Mouse (Mus musculus) heart, embryonic 10.5 days (tissue): ENCODE measurements around the gene Fbxl17. TPM values are rescaled to one million over a fixed set of nuclear protein-coding genes. Genes with fewer than 3 reads are reported as not detected.
A peak's percentile ranks its signal among the peaks of the same experiment; 100 is the strongest.

ENCODE experiments used
- DNase-seq: peaks from one replicate; pipeline ENCODE4 v3.0.0-alpha.2; 2017; ENCODE audit warnings: low spot score
- H3K27ac ChIP-seq: fragments of 300-500 bp; sonication (generic); 2 replicates; pipeline ENCODE4 v1.5.1; 2016; ENCODE audit warnings: mild to moderate bottlenecking
- H3K27me3 ChIP-seq: fragments of 300-500 bp; sonication (generic); 2 replicates; pipeline ENCODE4 v1.6.1; 2016; ENCODE audit warnings: mild to moderate bottlenecking; ENCODE audit not compliant: poor library complexity, insufficient read depth, severe bottlenecking
- H3K36me3 ChIP-seq: fragments of 300-500 bp; sonication (generic); 2 replicates; pipeline ENCODE4 v1.6.1; 2016; ENCODE audit warnings: mild to moderate bottlenecking, moderate library complexity
- H3K4me1 ChIP-seq: fragments of 300-500 bp; sonication (generic); 2 replicates; pipeline ENCODE4 v1.6.1; 2016; ENCODE audit warnings: mild to moderate bottlenecking
- H3K4me3 ChIP-seq: fragments of 300-500 bp; sonication (generic); 2 replicates; pipeline ENCODE4 v1.5.1; 2016; ENCODE audit warnings: mild to moderate bottlenecking, moderate library complexity
- H3K9me3 ChIP-seq: fragments of 300-500 bp; sonication (generic); 2 replicates; pipeline ENCODE4 v1.6.1; 2016; ENCODE audit warnings: mild to moderate bottlenecking, moderate library complexity
- WGBS: fragments of 180-500 bp; shearing (Covaris S2); methylation state at CpG from one replicate; pipeline ENCODE4 v1.1.7; 2016; 5-methylcytosine and 5-hydroxymethylcytosine counted together
- polyA plus RNA-seq: library from polyadenylated mRNA; unstranded; fragments of >200 nt; fragmentation: Nextera tagmentation; extraction: Ambion mirVana; gene quantifications from 2 replicates; pipeline ENCODE4 v1.2.1, GENCODE M21; 2016

The Fbxl17 gene
- polyA plus RNA-seq, 1 experiment from 2014 or later, result 4.2 TPM

GRCm38 (mm10) chr17:63146514-63146913 lies 353.3 kb downstream of the Fbxl17 start:
- Histone ChIP-seq H3K36me3 (no peaks in the 10 kb centered on the region), H3K4me1 (peaks cover 16% of the 10 kb centered on the region), H3K9me3 (no peaks in the 10 kb centered on the region), H3K4me3 (no peak overlapping the region), H3K27me3 (no peaks in the 10 kb centered on the region; the same call in 1 of the 2 replicates), H3K27ac (no peak overlapping the region)
- WGBS, result 23% methylated on average over 2 of the region's 2 CpGs
- DNase-seq, result no peak

- Histone ChIP-seq H3K36me3 (no peaks in the 10 kb centered on the region), H3K4me1 (peaks cover 16% of the 10 kb centered on the region), H3K9me3 (no peaks in the 10 kb centered on the region), H3K4me3 (no peak overlapping the region), H3K27ac (no peak overlapping the region), H3K27me3 (no peaks in the 10 kb centered on the region; the same call in 1 of the 2 replicates)
- DNase-seq, result no peak
- 26% methylated on average over 12 of the region's 12 CpGs for WGBS
Observed at GRCm38 (mm10) chr17:63145751-63146491, 353.9 kb downstream of the Fbxl17 start.

- no peaks in the 10 kb centered on the region for H3K9me3 ChIP-seq
- no peaks in the 10 kb centered on the region; the same call in 1 of the 2 replicates for H3K27me3 ChIP-seq
- H3K27ac ChIP-seq, result no peak overlapping the region
- DNase-seq, result no peak
- H3K4me3 ChIP-seq, result no peak overlapping the region
- no peaks in the 10 kb centered on the region for H3K36me3 ChIP-seq
- WGBS, result 54% methylated on average over 5 of the region's 5 CpGs
- H3K4me1 ChIP-seq, result peaks cover 16% of the 10 kb centered on the region
Observed at GRCm38 (mm10) chr17:63145311-63145741, 354.5 kb downstream of the Fbxl17 start.

GRCm38 (mm10) chr17:63143825-63144224 lies 356.0 kb downstream of the Fbxl17 start:
- DNase-seq, result no peak

DNA sequence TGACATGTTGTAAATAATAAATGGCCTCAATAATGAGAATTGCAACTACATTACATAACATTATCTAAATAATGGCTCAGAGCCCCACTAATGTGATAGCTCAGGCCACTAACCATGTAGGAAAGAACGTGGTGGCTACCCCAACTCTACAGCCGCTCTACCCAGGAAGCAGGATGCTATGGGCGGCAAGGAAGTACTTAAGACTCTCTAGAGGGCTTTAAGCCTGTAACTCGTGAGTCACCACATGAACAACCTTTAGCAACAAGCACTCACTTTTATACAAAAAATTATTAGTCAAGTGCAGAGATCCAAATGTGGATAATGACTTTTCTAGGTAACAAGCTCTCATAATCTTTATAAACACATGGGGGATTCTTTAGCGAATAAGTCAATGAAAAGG lies 365.0 kb downstream of the Fbxl17 start:
- Histone ChIP-seq H3K27me3 (no peaks in the 10 kb centered on the region), H3K4me1 (no peaks in the 10 kb centered on the region), H3K4me3 (no peak overlapping the region), H3K27ac (no peak overlapping the region), H3K9me3 (0 out of 2 replicates have a peak, but pooled peaks cover 3% of the 10 kb centered on the region), H3K36me3 (peaks cover 4% of the 10 kb centered on the region)
- no peak for DNase-seq
- WGBS, result 87% methylated on average over 5 of the region's 5 CpGs

More at GRCm38 (mm10) chr17:63143825-63144224, 356.0 kb downstream of the Fbxl17 start:
- Histone ChIP-seq H3K4me3 (no peak overlapping the region), H3K4me1 (peaks cover 16% of the 10 kb centered on the region), H3K36me3 (no peaks in the 10 kb centered on the region), H3K27me3 (no peaks in the 10 kb centered on the region; the same call in 1 of the 2 replicates), H3K9me3 (no peaks in the 10 kb centered on the region), H3K27ac (no peak overlapping the region)
- 78% methylated on average over 7 of the region's 7 CpGs for WGBS

GRCm38 (mm10) chr17:63122427-63122826 lies 377.4 kb downstream of the Fbxl17 start:
- Histone ChIP-seq H3K4me3 (no peak overlapping the region), H3K27me3 (no peaks in the 10 kb centered on the region), H3K4me1 (peaks cover 8% of the 10 kb centered on the region; the same call in 1 of the 2 replicates), H3K9me3 (no peaks in the 10 kb centered on the region), H3K27ac (no peak overlapping the region), H3K36me3 (no peaks in the 10 kb centered on the region)
- WGBS, result 80% methylated on average over 2 of the region's 2 CpGs
- no peak for DNase-seq

DNA sequence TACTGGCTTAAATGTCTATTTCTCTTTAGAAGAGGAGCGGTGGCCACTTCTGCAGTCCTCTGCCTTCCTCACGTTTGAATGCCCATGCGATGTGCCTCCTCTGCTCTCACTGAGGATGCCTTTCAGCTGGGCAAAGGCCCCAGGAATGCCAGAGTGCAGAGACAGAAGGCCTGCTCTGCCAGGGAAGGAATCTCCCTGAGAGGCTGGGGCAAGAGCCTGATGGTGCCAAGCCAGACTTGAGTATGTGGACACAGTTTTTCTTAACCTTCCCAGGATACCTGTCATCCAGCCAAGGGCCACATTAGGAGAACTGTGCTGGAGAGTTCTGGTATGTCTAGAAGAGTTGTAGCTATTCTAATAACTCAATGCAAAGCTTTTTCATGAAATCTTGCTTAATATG lies 380.1 kb downstream of the Fbxl17 start:
- Histone ChIP-seq H3K36me3 (no peaks in the 10 kb centered on the region), H3K4me3 (no peak overlapping the region), H3K27ac (no peak overlapping the region), H3K27me3 (no peaks in the 10 kb centered on the region), H3K4me1 (peaks cover 13% of the 10 kb centered on the region; the same call in 1 of the 2 replicates), H3K9me3 (no peaks in the 10 kb centered on the region)
- peak; percentile 64 for DNase-seq
- 87% methylated on average over 3 of the region's 3 CpGs for WGBS

GRCm38 (mm10) chr17:63119077-63119476 lies 380.7 kb downstream of the Fbxl17 start:
- H3K27me3 ChIP-seq, result no peaks in the 10 kb centered on the region
- H3K4me3 ChIP-seq, result no peak overlapping the region
- WGBS, result 65% methylated on average over 7 of the region's 7 CpGs
- H3K9me3 ChIP-seq, result no peaks in the 10 kb centered on the region
- peaks cover 13% of the 10 kb centered on the region; the same call in 1 of the 2 replicates for H3K4me1 ChIP-seq
- no peak overlapping the region for H3K27ac ChIP-seq
- no peaks in the 10 kb centered on the region for H3K36me3 ChIP-seq
- peak; percentile 6 for DNase-seq

- H3K27ac ChIP-seq, result no peak overlapping the region
- 68% methylated on average over 5 of the region's 5 CpGs for WGBS
- peak; percentile 59 for DNase-seq
Observed at GRCm38 (mm10) chr17:63117130-63117529, 382.7 kb downstream of the Fbxl17 start.

DNA sequence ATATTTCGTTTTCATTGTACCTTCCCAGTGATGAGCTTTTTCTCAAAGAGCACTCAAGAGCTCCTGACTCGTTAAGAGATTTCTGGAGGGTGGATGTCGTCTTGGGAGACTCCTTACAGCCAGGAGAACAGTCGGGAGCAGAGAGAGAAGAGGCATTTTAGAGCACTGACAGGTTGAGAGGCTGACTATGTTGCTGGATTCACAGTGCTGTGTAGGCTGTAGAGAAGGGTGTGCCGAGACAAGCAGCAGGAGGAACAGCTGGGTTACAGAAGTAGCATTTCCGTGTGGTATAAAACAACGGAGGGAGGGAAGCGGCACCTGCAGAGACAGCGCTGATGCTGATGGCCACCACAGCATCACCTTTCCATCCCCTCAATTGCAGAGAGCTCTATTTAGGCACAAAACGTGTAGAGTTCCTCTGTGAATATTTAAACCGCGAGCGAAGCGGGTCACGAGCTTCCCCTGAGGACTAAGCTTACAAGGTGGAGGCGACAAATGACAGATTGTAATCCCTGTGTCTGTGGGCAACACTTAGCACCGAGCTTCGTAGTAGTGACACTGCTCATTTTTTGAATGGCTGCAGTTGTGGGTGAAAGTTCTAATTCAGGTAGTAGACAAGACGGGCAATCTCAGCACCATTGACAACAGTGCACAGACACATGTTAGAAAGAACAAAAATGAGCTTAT lies 385.3 kb downstream of the Fbxl17 start:
- Histone ChIP-seq H3K36me3 (no peaks in the 10 kb centered on the region), H3K9me3 (no peaks in the 10 kb centered on the region), H3K27me3 (no peaks in the 10 kb centered on the region), H3K27ac (no peak overlapping the region), H3K4me3 (no peak overlapping the region), H3K4me1 (peaks cover 9% of the 10 kb centered on the region; the same call in 1 of the 2 replicates)
- WGBS, result 76% methylated on average over 19 of the region's 19 CpGs
- peak; percentile 36 for DNase-seq

More at GRCm38 (mm10) chr17:63117130-63117529, 382.7 kb downstream of the Fbxl17 start:
- Histone ChIP-seq H3K36me3 (no peaks in the 10 kb centered on the region), H3K27me3 (no peaks in the 10 kb centered on the region), H3K4me1 (peaks cover 13% of the 10 kb centered on the region; the same call in 1 of the 2 replicates), H3K9me3 (no peaks in the 10 kb centered on the region), H3K4me3 (no peak overlapping the region)

- Histone ChIP-seq H3K9me3 (no peaks in the 10 kb centered on the region), H3K27me3 (no peaks in the 10 kb centered on the region), H3K36me3 (no peaks in the 10 kb centered on the region), H3K27ac (no peak overlapping the region), H3K4me3 (no peak overlapping the region), H3K4me1 (peaks cover 9% of the 10 kb centered on the region; the same call in 1 of the 2 replicates)
- peak; percentile 66 for DNase-seq
- WGBS, result 75% methylated on average over 5 of the region's 5 CpGs
Observed at GRCm38 (mm10) chr17:63112826-63113225, 387.0 kb downstream of the Fbxl17 start.

GRCm38 (mm10) chr17:63110994-63111393 lies 388.8 kb downstream of the Fbxl17 start:
- Histone ChIP-seq H3K9me3 (no peaks in the 10 kb centered on the region), H3K4me1 (0 out of 2 replicates have a peak, but pooled peaks cover 3% of the 10 kb centered on the region), H3K27me3 (no peaks in the 10 kb centered on the region), H3K36me3 (no peaks in the 10 kb centered on the region), H3K4me3 (no peak overlapping the region), H3K27ac (no peak overlapping the region)
- no peak for DNase-seq
- 73% methylated on average over 6 of the region's 6 CpGs for WGBS

GRCm38 (mm10) chr17:63110211-63110755 lies 389.5 kb downstream of the Fbxl17 start:
- H3K4me3 ChIP-seq, result no peak overlapping the region
- DNase-seq, result no peak
- 90% methylated on average over 7 of the region's 7 CpGs for WGBS
- H3K27ac ChIP-seq, result no peak overlapping the region
- H3K4me1 ChIP-seq, result 0 out of 2 replicates have a peak, but pooled peaks cover 3% of the 10 kb centered on the region
- no peaks in the 10 kb centered on the region for H3K36me3 ChIP-seq
- no peaks in the 10 kb centered on the region for H3K27me3 ChIP-seq
- H3K9me3 ChIP-seq, result no peaks in the 10 kb centered on the region
